8 mouse cellular contexts compared by ENCODE assay signal in the genomic region with DNA sequence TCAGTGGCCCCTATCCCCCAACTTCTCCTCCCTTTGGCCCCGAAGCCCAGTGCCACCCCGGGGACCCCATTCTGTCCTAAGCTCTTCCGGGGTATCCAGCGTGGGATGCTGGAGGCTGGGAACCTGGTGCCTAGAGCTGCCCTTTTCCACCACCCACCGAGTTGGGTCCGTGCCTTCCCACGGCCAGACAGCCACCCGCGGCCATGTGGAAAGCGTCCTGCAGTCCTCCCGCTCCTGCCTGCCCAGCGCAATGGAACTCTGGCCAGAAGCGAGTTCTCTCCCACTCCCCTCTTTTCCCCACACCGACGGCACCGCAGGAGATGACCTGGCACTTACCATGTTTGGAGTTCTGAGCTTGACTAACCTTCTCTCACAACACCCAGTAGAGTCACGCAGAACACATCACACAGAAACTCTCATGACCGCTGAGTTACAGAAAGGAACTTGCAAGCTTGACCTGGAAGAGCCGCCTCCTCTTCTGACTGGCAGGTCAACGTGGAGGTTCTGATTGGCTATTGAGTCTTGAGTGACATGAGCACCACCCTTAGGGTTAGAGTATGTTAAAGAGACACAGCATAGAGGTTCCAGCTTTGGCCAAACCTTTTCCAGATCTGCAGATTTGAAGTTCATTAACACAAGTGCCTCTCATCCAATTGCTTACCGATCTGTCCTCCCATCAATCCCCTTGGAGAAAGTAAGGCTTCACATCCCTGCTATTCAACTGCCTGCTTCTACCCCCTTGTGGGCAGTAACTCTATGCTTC. TPM values are rescaled to one million over a fixed set of nuclear protein-coding genes. Genes with fewer than 3 reads are reported as not detected.
DNase-seq lines count a peak whose midpoint lies in the region; ATAC-seq lines count a peak whose summit lies in the region.
"Not testable (repeated sequence)": the region's sequence is repeated elsewhere in the genome, so short reads cannot be mapped to it uniquely, and the experiment has no call there.

A gene (minus strand): TSS at position 436 of the 763 bp plus-strand sequence.

- not testable (repeated sequence) for H3K4me1 ChIP-seq in intestine, embryonic 15.5 days (replicated peaks); megakaryocyte, embryonic 14.5 days

- WGBS in intestine, embryonic 15.5 days: 2% methylated on average over 18 of the region's 21 CpGs

- not testable (repeated sequence) for H3K27ac ChIP-seq in intestine, embryonic 15.5 days

- not testable (repeated sequence) for H3K36me3 ChIP-seq in intestine, embryonic 15.5 days; megakaryocyte, embryonic 14.5 days (replicated peaks; ENCODE audit: low read length)

- intact Hi-C loops in left cerebral cortex, postnatal 10 days (cut with DNase I): not testable (repeated sequence)

- peak within 1 kb of the TSS; percentile 46 for H3K4me3 ChIP-seq in intestine, embryonic 15.5 days (replicated peaks)
- H3K4me3 ChIP-seq in megakaryocyte, embryonic 14.5 days (replicated peaks): peak within 1 kb of the TSS; percentile 85

- H3K4me2 ChIP-seq in intestine, embryonic 15.5 days (replicated peaks): peak within 1 kb of the TSS; percentile 48

- 0 out of 2 replicates have a peak within 1 kb of the TSS, but pooled peaks have one; percentile 34 for H3K9ac ChIP-seq in intestine, embryonic 15.5 days

- not testable (repeated sequence) for H3K27me3 ChIP-seq in intestine, embryonic 15.5 days (replicated peaks); megakaryocyte, embryonic 14.5 days (replicated peaks)

- not testable (repeated sequence) for H3K9me3 ChIP-seq in intestine, embryonic 15.5 days; megakaryocyte, embryonic 14.5 days

- not testable (repeated sequence) for ATAC-seq in intestine, embryonic 15.5 days

- peak; percentile 85 for DNase-seq in adrenal gland, adult 2 months
- DNase-seq in embryo, embryonic 9.5 days (ENCODE audit: extremely low spot score): peak; percentile 27
- DNase-seq in gonadal fat pad, adult 2 months (ENCODE audit: low read depth): peak; percentile 22
- DNase-seq in left cerebral cortex, postnatal 10 days (ENCODE audit: extremely low spot score in 1 of 2, low spot score in 2 of 2): peak; percentile 71 to 76
- peak; percentile 81 to 91 for DNase-seq in right cerebral cortex, postnatal 10 days (ENCODE audit: low spot score in 2 of 2)
- peak; percentile 60 to 77 for DNase-seq in urinary bladder, postnatal 4 days (ENCODE audit: low spot score in 2 of 2)

RNA-seq across cellular contexts. Expression of the gene that starts here (rescaled TPM):
- 100 to 1,000 TPM; 143 to 149 TPM for total RNA-seq in adrenal gland, adult 2 months (2021)
- 0.54 and 1.5 TPM in 2 replicates for polyA plus RNA-seq in adrenal gland, adult 2 months (2012; rRNA removed)
- polyA plus RNA-seq in gonadal fat pad, adult 2 months (2012; rRNA removed): 27.6 and 43.7 TPM in 2 replicates
- 29.0 and 29.6 TPM in 2 replicates for polyA plus RNA-seq in intestine, embryonic 15.5 days (2015; fragmentation: Nextera tagmentation; extraction: Ambion mirVana)
- 100 to 1,000 TPM; 134 to 139 TPM for total RNA-seq in left cerebral cortex, postnatal 10 days (2021)
- 0.21 TPM in 1 of 2 replicates, not detected in the other for polyA plus RNA-seq in megakaryocyte, embryonic 14.5 days (2012; ENCODE audit: insufficient read depth, low replicate concordance)

Comparison
In these comparisons a context has a peak if more than half of its experiments do, and no peak if none do; other contexts are left out.
1. RNA of the gene that starts here (polyA plus RNA-seq): 27.6 to 43.7 TPM in gonadal fat pad, adult 2 months and 29.0 to 29.6 TPM in intestine, embryonic 15.5 days; 0.54 to 1.5 TPM in adrenal gland, adult 2 months and 0.21 TPM in megakaryocyte, embryonic 14.5 days; every median in the first group is over 10 times any median in the second.
2. DNase-seq: peak in every context shown above with its lines; median percentile 86 in right cerebral cortex, postnatal 10 days; 85 in adrenal gland, adult 2 months; 74 in left cerebral cortex, postnatal 10 days; 68 in urinary bladder, postnatal 4 days; 27 in embryo, embryonic 9.5 days; 22 in gonadal fat pad, adult 2 months.